Mouse (Mus musculus) ES-E14 (cell line): ENCODE data around the gene Dnajc4.

Source experiments
- HCFC1 ChIP-seq: IDR thresholded peaks from 2 replicates; pipeline ENCODE4 v1.6.1; 2012; ENCODE audit warnings: low read length, inconsistent platforms, borderline replicate concordance; ENCODE audit not compliant: insufficient read depth
- ZNF384 ChIP-seq: IDR thresholded peaks from 2 replicates; pipeline ENCODE4 v1.6.1; 2012; ENCODE audit warnings: low read depth, low read length, inconsistent platforms

GRCm38 (mm10) chr19:6978639-6978974, 13.8 kb downstream of the Dnajc4 start:
- TF ChIP-seq ZNF384 (no peak), HCFC1 (no peak)
